ENCODE assay signal across 8 mouse cellular contexts in the genomic region with DNA sequence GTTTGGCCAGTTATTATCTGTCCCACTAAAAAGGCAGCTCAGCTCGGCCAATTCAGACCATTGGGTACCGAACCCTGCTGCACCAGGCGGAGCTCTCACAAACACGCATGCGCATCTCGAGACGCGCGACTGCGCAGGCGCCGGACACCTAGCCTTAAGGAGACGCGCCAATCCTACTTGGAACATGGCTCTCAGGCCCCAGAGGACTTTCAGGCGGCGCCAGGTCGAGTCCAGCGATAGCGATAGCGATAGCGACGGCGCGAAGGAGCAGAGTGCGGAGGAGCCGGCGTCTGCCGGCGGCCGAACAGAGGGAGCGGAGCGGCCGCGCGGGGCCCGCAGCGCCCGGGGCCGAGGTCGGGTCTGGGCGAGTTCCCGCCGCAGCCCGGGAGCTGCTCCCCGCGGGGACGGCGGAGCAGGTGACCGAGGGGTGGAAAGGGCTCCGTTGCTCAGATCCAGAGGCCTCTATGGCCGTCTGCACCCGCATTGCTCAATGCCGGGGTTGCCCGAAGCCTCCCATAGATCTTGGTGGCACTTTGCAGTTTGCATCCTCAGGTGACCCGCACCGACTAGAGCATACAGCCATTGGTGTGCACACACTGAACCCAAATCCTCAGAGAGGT. TPM values are rescaled to one million over a fixed set of nuclear protein-coding genes. Genes with fewer than 3 reads are reported as not detected.
DNase-seq lines count a peak whose midpoint lies in the region; ATAC-seq and TF ChIP-seq lines count a peak whose summit lies in the region.

Gcfc2 (plus strand) TSS at position 147 of the 620 bp plus-strand sequence.

- no peak for TF ChIP-seq EP300 in lung, postnatal 0 days (IDR thresholded peaks at IDR 0.05)

- H3K9ac ChIP-seq in lung, postnatal 0 days (replicated peaks; ENCODE audit: low read depth): peak within 1 kb of the TSS; percentile 77

- H3K36me3 ChIP-seq in hindbrain, embryonic 10.5 days: peaks cover 30% of the 10 kb centered on the region
- H3K36me3 ChIP-seq in lung, postnatal 0 days (ENCODE audit: insufficient read depth, low read length): peaks cover 10% of the 10 kb centered on the region; the same call in 1 of the 2 replicates

- H3K4me1 ChIP-seq in hindbrain, embryonic 10.5 days (replicated peaks): peaks cover 14% of the 10 kb centered on the region
- H3K4me1 ChIP-seq in lung, postnatal 0 days (ENCODE audit: insufficient read depth, low read depth, low read length): no peaks in the 10 kb centered on the region

- peak; percentile 97 for ATAC-seq in frontal cortex, adult (ENCODE audit: low TSS enrichment)
- ATAC-seq in lung, postnatal 0 days: peak; percentile 94

- TF ChIP-seq CTCF in lung, postnatal 0 days (IDR thresholded peaks at IDR 0.05): 0 out of 2 replicates have a peak, but pooled peaks have one; percentile 15

- DNase-seq in MEL-GATA-1-ER (ENCODE audit: extremely low read depth, low read depth): peak; percentile 84
- peak; percentile 96 for DNase-seq in cerebellum, adult 8-10 months
- DNase-seq in hindbrain, embryonic 10.5 days (ENCODE audit: low spot score): peak; percentile 95
- peak; percentile 91 for DNase-seq in layer of hippocampus, adult 9-11 months
- DNase-seq in lung, postnatal 0 days (ENCODE audit: low spot score): peak; percentile 92
- DNase-seq in ovary, postnatal 14 days (ENCODE audit: low spot score): peak; percentile 96
- peak; percentile 94 for DNase-seq in thymus, postnatal 14 days

- H3K27me3 ChIP-seq in hindbrain, embryonic 10.5 days (ENCODE audit: insufficient read depth, poor library complexity, severe bottlenecking): no peaks in the 10 kb centered on the region
- H3K27me3 ChIP-seq in lung, postnatal 0 days (replicated peaks; ENCODE audit: insufficient read depth, low read length): no peaks in the 10 kb centered on the region

- H3K4me2 ChIP-seq in lung, postnatal 0 days (replicated peaks; ENCODE audit: low read depth, low read length): peak within 1 kb of the TSS; percentile 82

- H3K9me3 ChIP-seq in hindbrain, embryonic 10.5 days: no peaks in the 10 kb centered on the region
- no peaks in the 10 kb centered on the region for H3K9me3 ChIP-seq in lung, postnatal 0 days (ENCODE audit: low read length)

- peak within 1 kb of the TSS; percentile 85 for H3K4me3 ChIP-seq in hindbrain, embryonic 10.5 days
- peak within 1 kb of the TSS; percentile 85 for H3K4me3 ChIP-seq in lung, postnatal 0 days (ENCODE audit: low read depth, low read length)

- peak within 1 kb of the TSS; percentile 95 for H3K27ac ChIP-seq in hindbrain, embryonic 10.5 days
- H3K27ac ChIP-seq in lung, postnatal 0 days (ENCODE audit: low read length): peak within 1 kb of the TSS; percentile 64

- under 1% methylated on average over 56 of the region's 56 CpGs for WGBS in hindbrain, embryonic 10.5 days
- under 1% methylated on average over 47 of the region's 56 CpGs for WGBS in lung, postnatal 0 days

RNA-seq across cellular contexts. Expression of gene Gcfc2, which starts in this region (rescaled TPM):
- 8.6 and 11.6 TPM in 2 replicates for polyA plus RNA-seq in hindbrain, embryonic 10.5 days (2016; fragmentation: Nextera tagmentation; extraction: Ambion mirVana)
- 2.5 and 3.2 TPM in 2 replicates for polyA plus RNA-seq in lung, postnatal 0 days (2015; fragmentation: Nextera tagmentation; extraction: Ambion mirVana)

Comparison
In these comparisons a context has a peak if more than half of its experiments do, and no peak if none do; other contexts are left out.
1. Peak in every context shown above with its lines: DNase-seq, ATAC-seq, H3K4me3 ChIP-seq and H3K27ac ChIP-seq.